Mouse (Mus musculus) olfactory bulb, adult 2 months (tissue): ENCODE measurements at regions not wholly inside any gene's neighbourhood (a gene's known extent, or its start where the extent isn't known, plus 50 kb on each side); places are given as distances from the start of the nearest gene placed in this dataset.
"Not testable (repeated sequence)": the region's sequence is repeated elsewhere in the genome, so short reads cannot be mapped to it uniquely, and the experiment has no call there.

Experiments used
- H3K27ac ChIP-seq: fragments of 200-500 bp; 2 replicates; pipeline ENCODE4 v1.5.1; 2012; ENCODE audit warnings: low read depth, low read length; ENCODE audit not compliant: insufficient read depth
- H3K4me1 ChIP-seq: fragments of 200-500 bp; 2 replicates; pipeline ENCODE4 v1.6.1; 2012; ENCODE audit warnings: low read length; ENCODE audit not compliant: control insufficient read depth, insufficient read depth
- H3K4me3 ChIP-seq: fragments of 200-500 bp; 2 replicates; pipeline ENCODE4 v1.5.1; 2012; ENCODE audit warnings: mild to moderate bottlenecking, low read depth, low read length, moderate library complexity; ENCODE audit not compliant: insufficient read depth
- CTCF ChIP-seq: fragments of 200-500 bp; IDR thresholded peaks from 2 replicates; pipeline ENCODE4 v1.5.1; 2012; ENCODE audit warnings: low read depth, mild to moderate bottlenecking, low read length, moderate library complexity; ENCODE audit not compliant: insufficient read depth
- POLR2A ChIP-seq: fragments of 200-500 bp; IDR thresholded peaks from 2 replicates; pipeline ENCODE4 v1.6.1; 2012; ENCODE audit warnings: mild to moderate bottlenecking, low read depth, low read length, moderate library complexity; ENCODE audit not compliant: insufficient read depth
- WGBS: fragments of 180-500 bp; shearing (Covaris S2); methylation state at CpG from one replicate; pipeline ENCODE4 v1.1.7; 2018; 5-methylcytosine and 5-hydroxymethylcytosine counted together

DNA sequence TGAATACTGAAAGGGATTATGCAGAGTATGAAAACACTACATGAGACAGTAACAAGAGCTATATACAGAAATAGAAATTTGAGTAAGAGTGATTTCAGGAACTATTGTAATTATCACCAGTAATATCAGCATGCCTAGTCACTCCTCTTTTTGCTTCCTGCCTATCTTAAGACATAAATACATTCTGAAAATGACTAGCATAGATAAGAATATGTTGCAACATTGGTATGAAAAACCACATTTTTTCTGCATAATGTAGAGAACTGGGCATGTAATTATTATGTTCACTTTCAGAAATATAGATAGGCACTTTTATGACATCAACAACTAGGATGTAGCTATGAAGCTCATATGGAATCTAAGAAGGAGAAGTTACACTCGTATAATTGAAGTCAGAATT lies 980.5 kb downstream of the Basp1 start:
- no peaks in the 10 kb centered on the region for H3K4me1 ChIP-seq
- 88% methylated on average over 1 of the region's 1 CpGs for WGBS
- H3K4me3 ChIP-seq = no peak overlapping the region
- TF ChIP-seq POLR2A (no peak), CTCF (no peak)
- no peak overlapping the region for H3K27ac ChIP-seq

DNA sequence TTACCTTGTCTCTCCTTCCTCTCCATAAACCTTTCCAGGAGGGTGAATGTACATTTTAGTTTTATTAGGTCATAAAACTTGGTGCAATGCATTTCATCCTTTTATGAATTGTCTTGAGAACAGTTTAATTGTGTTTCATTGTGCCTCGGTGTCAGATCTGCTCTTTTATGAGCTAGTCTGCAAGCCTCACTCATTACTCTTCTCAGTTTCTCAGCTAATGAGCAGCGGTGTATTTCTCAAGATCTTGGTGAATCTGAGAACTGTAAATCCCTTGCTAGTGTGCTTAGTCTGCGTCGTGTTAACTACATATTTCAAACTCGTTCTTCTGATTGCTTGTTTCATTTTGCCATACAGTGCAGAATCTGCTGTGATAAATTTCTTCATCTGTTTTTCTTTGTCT lies 984.4 kb downstream of the Basp1 start:
- Histone ChIP-seq H3K4me3 (no peak overlapping the region), H3K27ac (no peak overlapping the region), H3K4me1 (no peaks in the 10 kb centered on the region)
- 72% methylated on average over 5 of the region's 5 CpGs for WGBS
- TF ChIP-seq POLR2A (no peak), CTCF (no peak)

GRCm38 (mm10) chr15:24422333-24422942 lies 991.1 kb downstream of the Basp1 start:
- Histone ChIP-seq H3K27ac (no peak overlapping the region), H3K4me1 (no peaks in the 10 kb centered on the region), H3K4me3 (no peak overlapping the region)
- TF ChIP-seq CTCF = no peak
- TF ChIP-seq POLR2A = no peak
- WGBS = 64% methylated on average over 2 of the region's 2 CpGs

- no peaks in the 10 kb centered on the region for H3K4me1 ChIP-seq
- TF ChIP-seq POLR2A (no peak), CTCF (no peak)
- WGBS = 65% methylated on average over 1 of the region's 1 CpGs
- H3K4me3 ChIP-seq = no peak overlapping the region
- H3K27ac ChIP-seq = no peak overlapping the region
These were observed 993.8 kb downstream of the Basp1 start for GRCm38 (mm10) chr15:24419736-24420135.

DNA sequence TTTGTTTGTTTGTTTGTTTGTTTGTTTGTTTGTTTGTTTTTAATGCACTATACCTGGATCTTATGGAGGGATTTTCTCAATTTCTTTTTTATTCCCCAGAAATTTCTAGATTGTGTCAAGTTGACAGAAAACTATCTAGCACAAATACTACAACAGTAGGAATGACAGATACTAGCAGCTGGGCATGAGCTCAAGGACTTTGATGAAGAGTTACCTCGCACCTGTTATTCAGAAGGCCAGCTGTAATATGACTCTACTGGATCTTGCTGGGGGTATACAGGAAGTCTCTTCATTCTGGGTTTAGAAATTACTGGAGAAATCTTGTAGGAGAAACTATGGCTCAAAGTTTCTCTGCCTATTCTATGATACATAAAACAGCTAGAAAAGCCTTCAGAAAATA lies 994.4 kb downstream of the Basp1 start:
- TF ChIP-seq CTCF (no peak), POLR2A (no peak)
- H3K4me3 ChIP-seq = no peak overlapping the region
- no peaks in the 10 kb centered on the region for H3K4me1 ChIP-seq
- no peak overlapping the region for H3K27ac ChIP-seq
- WGBS = 86% methylated on average over 1 of the region's 1 CpGs

DNA sequence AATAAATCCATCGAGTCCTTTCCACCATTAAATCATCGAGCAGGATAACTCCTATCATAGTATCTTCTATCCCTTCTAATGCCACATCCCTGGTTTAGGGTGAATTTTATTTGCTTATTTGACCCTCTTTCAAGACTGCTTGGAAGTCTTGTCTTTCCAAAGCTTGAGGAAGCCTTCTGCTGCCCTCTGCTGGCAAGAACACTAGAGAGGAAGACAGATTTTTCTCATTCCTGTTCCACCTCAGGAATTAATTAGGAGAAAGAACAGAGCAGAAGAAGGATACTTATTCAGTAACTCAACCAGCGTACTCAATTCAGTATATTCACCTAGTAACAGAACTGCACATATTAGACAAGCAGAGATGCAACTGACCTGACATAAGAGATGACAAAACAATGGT lies 1005.9 kb downstream of the Basp1 start:
- H3K27ac ChIP-seq = no peak overlapping the region
- TF ChIP-seq CTCF = no peak
- TF ChIP-seq POLR2A = no peak
- no peak overlapping the region for H3K4me3 ChIP-seq
- no peaks in the 10 kb centered on the region for H3K4me1 ChIP-seq
- 56% methylated on average over 3 of the region's 3 CpGs for WGBS

DNA sequence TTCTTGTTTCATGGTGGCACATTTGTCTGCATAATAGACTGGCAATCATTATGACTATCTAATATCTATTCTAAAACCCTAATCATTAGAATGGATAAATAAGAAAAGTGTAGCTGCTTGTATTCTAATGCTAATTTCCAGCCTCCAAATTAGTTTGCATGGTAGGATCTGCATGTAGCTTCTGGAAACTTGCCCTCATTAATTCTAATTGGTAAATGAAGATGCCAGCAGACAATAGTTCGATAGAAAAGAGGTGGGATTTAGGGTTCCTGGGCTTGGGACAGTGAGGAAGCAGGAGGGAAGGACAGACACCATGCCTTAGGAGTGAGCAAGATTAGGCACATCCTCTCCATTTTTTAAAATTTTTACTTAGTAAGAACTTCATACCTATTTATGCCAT lies 1008.3 kb downstream of the Basp1 start:
- 59% methylated on average over 1 of the region's 1 CpGs for WGBS
- no peak for TF ChIP-seq POLR2A
- no peak for TF ChIP-seq CTCF
- Histone ChIP-seq H3K27ac (no peak overlapping the region), H3K4me3 (no peak overlapping the region), H3K4me1 (no peaks in the 10 kb centered on the region)

- no peak for TF ChIP-seq CTCF
- TF ChIP-seq POLR2A = no peak
- H3K4me1 ChIP-seq = no peaks in the 10 kb centered on the region
- 51% methylated on average over 2 of the region's 2 CpGs for WGBS
- H3K27ac ChIP-seq = no peak overlapping the region
- H3K4me3 ChIP-seq = no peak overlapping the region
These were observed 1013.5 kb downstream of the Basp1 start for GRCm38 (mm10) chr15:24400088-24400487.

GRCm38 (mm10) chr15:24358398-24358797 lies 1055.2 kb downstream of the Basp1 start:
- no peak overlapping the region for H3K4me3 ChIP-seq
- 90% methylated on average over 8 of the region's 8 CpGs for WGBS
- no peaks in the 10 kb centered on the region for H3K4me1 ChIP-seq
- no peak overlapping the region for H3K27ac ChIP-seq
- TF ChIP-seq POLR2A (no peak), CTCF (no peak)

DNA sequence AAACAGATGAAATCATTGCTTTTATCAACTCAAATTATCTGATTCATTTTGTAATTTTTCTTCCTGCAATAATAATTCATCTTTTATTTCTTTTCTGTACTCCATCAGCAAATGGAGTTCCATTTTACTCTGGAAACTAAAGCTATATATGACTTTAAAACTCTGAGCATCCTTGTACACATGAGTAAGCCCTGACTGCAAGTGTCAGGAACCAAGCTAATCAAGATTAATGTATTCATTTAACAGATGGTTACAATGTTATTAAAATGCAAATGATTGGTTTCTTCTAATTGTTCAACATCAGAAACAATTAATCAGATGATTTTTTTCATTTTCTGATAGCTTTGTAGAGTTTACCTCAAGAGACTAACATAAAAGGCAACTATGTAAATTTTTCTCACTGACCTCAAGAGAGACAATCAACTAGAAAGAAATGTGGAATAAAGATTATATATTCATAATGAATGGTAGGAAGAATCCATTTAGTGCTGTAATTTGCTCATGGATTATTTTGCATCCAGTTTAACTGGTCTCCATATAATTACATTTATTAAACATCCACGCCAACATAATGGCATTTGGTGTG lies 1064.5 kb downstream of the Basp1 start:
- TF ChIP-seq POLR2A (no peak), CTCF (no peak)
- Histone ChIP-seq H3K4me1 (no peaks in the 10 kb centered on the region), H3K4me3 (no peak overlapping the region), H3K27ac (no peak overlapping the region)
- 43% methylated on average over 1 of the region's 1 CpGs for WGBS

DNA sequence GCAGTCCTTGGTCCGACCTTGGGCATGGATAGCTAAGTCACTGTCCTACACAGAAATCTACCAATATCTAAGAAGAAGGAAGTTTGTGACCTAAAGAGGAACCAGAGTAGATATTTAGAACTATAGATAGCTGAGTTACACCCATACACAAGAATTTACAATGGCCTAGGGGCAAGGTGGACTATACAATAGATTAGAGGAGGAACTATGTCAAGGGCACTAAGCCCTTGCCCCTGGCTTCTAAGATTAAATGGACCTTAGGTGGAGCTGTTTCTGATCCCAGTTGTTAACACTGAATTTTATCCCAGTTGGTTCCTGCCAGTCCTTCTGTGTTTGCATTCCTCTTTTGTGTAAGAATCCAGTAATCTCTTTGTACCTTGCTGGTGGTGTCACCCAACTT lies 1077.7 kb downstream of the Basp1 start:
- not testable (repeated sequence) for H3K27ac ChIP-seq, H3K4me1 ChIP-seq, H3K4me3 ChIP-seq
- WGBS = 85% methylated on average over 1 of the region's 1 CpGs

DNA sequence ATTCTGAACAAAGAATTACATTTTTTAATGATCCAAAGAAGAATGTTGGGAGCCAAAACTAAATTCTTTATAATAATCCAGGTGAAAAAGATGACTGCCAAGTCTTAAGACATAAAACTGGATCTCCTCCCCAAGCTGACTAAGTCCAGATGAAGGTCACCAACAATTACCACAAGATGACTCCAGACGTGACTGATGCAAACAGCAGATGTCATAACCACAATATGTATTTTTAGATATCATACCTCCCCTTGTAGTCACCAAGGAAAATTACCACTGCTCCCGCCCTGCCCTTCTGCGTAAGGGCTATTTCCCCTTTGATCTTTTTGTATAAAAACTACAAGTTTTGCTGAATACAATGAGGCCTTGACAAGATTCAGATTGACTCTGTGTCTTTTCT lies 1110.4 kb downstream of the Basp1 start:
- 88% methylated on average over 3 of the region's 3 CpGs for whole genome bisulfite sequencing
- not testable (repeated sequence) for H3K4me1 ChIP-seq

More for the DNA sequence above, 1110.4 kb downstream of the Basp1 start:
- H3K4me3 ChIP-seq, H3K27ac ChIP-seq: not testable (repeated sequence)
